Mouse (Mus musculus): ENCODE measurements around the gene S100g. TPM values are rescaled to one million over a fixed set of nuclear protein-coding genes. Genes with fewer than 3 reads are reported as not detected.

The S100g gene
- polyA plus RNA-seq, 1 experiment from 2014 or later, result 0.37 TPM

DNA sequence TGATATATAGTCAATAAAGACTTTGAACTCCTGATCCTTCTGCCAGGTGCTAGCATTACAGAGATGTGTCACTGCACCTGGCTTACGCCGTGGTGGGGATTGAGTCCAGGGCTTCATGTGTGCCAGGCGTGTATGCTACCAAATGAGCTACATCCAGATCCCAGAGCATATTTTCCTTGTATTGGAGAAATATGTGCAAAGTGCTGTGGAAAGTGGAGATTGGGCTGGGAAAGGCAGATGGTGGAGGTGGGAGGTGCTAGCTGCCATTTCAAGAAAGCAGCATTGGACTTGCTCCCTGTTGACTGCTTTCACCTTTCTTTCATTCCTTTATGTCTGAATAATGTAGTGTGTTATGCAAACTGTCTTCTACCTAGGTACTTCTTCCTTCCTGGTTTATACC lies 50.7 kb downstream of the S100g start:
- Histone ChIP-seq H3K27me3 (ENCODE audit: insufficient read depth, poor library complexity, severe bottlenecking) (no peaks in the 10 kb centered on the region), H3K36me3 (peaks cover 30% of the 10 kb centered on the region), H3K9me3 (no peaks in the 10 kb centered on the region), H3K4me1 (replicated peaks) (no peaks in the 10 kb centered on the region), H3K27ac (no peak overlapping the region), H3K4me3 (no peak overlapping the region)
- 88% methylated on average over 3 of the region's 3 CpGs for WGBS
- DNase-seq (ENCODE audit: low spot score), result no peak

Other genes with a start within 250 kb of the S100g start
- gene Rbbp7, start 204.2 kb downstream of the S100g start, polyA plus RNA-seq (2016; fragmentation: Nextera tagmentation; extraction: Ambion mirVana), result 305 and 387 TPM in 2 replicates
- gene Txlng, start 135.1 kb downstream of the S100g start, polyA plus RNA-seq (2016; fragmentation: Nextera tagmentation; extraction: Ambion mirVana), result 11.2 and 14.2 TPM in 2 replicates
- gene Syap1, start 76.2 kb downstream of the S100g start, polyA plus RNA-seq (2016; fragmentation: Nextera tagmentation; extraction: Ambion mirVana), result 22.0 and 25.7 TPM in 2 replicates
- 60.0 and 67.8 TPM in 2 replicates for gene Ctps2, start 63.4 kb downstream of the S100g start, polyA plus RNA-seq (2016; fragmentation: Nextera tagmentation; extraction: Ambion mirVana)